In the genomic region with DNA sequence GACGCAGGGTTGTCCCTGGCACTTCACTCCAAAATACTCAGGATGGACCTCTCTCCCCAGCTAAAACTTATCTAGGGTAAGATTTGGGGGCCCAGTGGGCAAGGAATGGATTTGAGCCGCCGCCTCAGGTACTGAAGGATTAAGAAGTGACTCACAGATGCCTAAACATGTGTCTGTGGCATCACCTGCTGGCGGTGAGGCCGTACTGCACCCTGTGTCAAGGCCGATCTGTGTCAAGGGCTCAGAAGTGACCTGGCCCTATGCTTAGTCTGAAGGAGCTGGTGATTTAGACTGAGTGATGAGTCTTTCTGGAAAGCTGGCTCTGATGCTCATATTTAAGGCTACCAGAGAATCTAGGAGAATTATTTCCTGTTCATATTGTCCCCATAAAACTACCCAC, we compare ENCODE assay signal across 10 mouse cellular contexts. TPM values are rescaled to one million over a fixed set of nuclear protein-coding genes. Genes with fewer than 3 reads are reported as not detected.
DNase-seq lines count a peak whose midpoint lies in the region; ATAC-seq and TF ChIP-seq lines count a peak whose summit lies in the region.
"Had no signal": no experiment of that assay in that cellular context is flagged by ENCODE, and none has a peak within 500 bp of the region (broad histone marks: within the 10 kb centered on the region; RNA-seq: fewer than 3 reads in every experiment).

No protein-coding gene starts in this region.

- no peaks in the 10 kb centered on the region for H3K27me3 ChIP-seq in E14TG2a.4 (ENCODE audit: insufficient read depth, low read length)
- H3K27me3 ChIP-seq in cerebellum, adult 2 months (ENCODE audit: control insufficient read depth, insufficient read depth, low read length) = no peaks in the 10 kb centered on the region
- H3K27me3 ChIP-seq in forebrain, postnatal 0 days (ENCODE audit: insufficient read depth, low read length) = no peaks in the 10 kb centered on the region
- no peaks in the 10 kb centered on the region for H3K27me3 ChIP-seq in intestine, embryonic 16.5 days (replicated peaks; ENCODE audit: control insufficient read depth, insufficient read depth, low read length)
- H3K27me3 ChIP-seq in liver, postnatal 0 days (ENCODE audit: insufficient read depth, low read length) = no peaks in the 10 kb centered on the region
- no peaks in the 10 kb centered on the region for H3K27me3 ChIP-seq in neural tube, embryonic 13.5 days

- no peaks in the 10 kb centered on the region for H3K36me3 ChIP-seq in E14TG2a.4 (ENCODE audit: insufficient read depth, low read length)
- no peaks in the 10 kb centered on the region; the same call in 1 of the 2 replicates for H3K36me3 ChIP-seq in forebrain, postnatal 0 days (ENCODE audit: insufficient read depth)
- no peaks in the 10 kb centered on the region for H3K36me3 ChIP-seq in intestine, embryonic 16.5 days (ENCODE audit: control insufficient read depth, insufficient read depth, low read length)
- H3K36me3 ChIP-seq in liver, postnatal 0 days (replicated peaks; ENCODE audit: insufficient read depth, low read length) = no peaks in the 10 kb centered on the region
- H3K36me3 ChIP-seq in neural tube, embryonic 13.5 days = no peaks in the 10 kb centered on the region

- no peak overlapping the region for H3K4me2 ChIP-seq in forebrain, postnatal 0 days (ENCODE audit: low read depth)
- H3K4me2 ChIP-seq in intestine, embryonic 16.5 days (ENCODE audit: low read depth, low read length) = no peak overlapping the region
- peak overlapping the region; percentile 36; the same call in 1 of the 2 replicates for H3K4me2 ChIP-seq in liver, postnatal 0 days (ENCODE audit: low read depth, low read length)
- no peak overlapping the region for H3K4me2 ChIP-seq in neural tube, embryonic 13.5 days

- no peaks in the 10 kb centered on the region for H3K9me3 ChIP-seq in E14TG2a.4 (ENCODE audit: low read length)
- H3K9me3 ChIP-seq in forebrain, postnatal 0 days (ENCODE audit: low read length) = no peaks in the 10 kb centered on the region
- no peaks in the 10 kb centered on the region for H3K9me3 ChIP-seq in intestine, embryonic 16.5 days (ENCODE audit: control insufficient read depth, low read length)
- no peaks in the 10 kb centered on the region for H3K9me3 ChIP-seq in liver, postnatal 0 days (ENCODE audit: low read length)
- H3K9me3 ChIP-seq in neural tube, embryonic 13.5 days = no peaks in the 10 kb centered on the region

- H3K4me3 ChIP-seq in E14TG2a.4 (replicated peaks; ENCODE audit: low read length) = no peak overlapping the region
- no peak overlapping the region for H3K4me3 ChIP-seq in cerebellum, adult 2 months (replicated peaks; ENCODE audit: insufficient read depth, low read depth, low read length)
- no peak overlapping the region for H3K4me3 ChIP-seq in forebrain, postnatal 0 days (ENCODE audit: low read depth, low read length)
- no peak overlapping the region for H3K4me3 ChIP-seq in intestine, embryonic 16.5 days (ENCODE audit: low read length)
- H3K4me3 ChIP-seq in liver, postnatal 0 days (ENCODE audit: low read depth, low read length) = no peak overlapping the region
- H3K4me3 ChIP-seq in neural tube, embryonic 13.5 days = no peak overlapping the region
- H3K4me3 ChIP-seq: erythroblast, embryonic 14.5 days had no signal

- no peak for TF ChIP-seq POLR2A in cerebellum, adult 2 months (IDR thresholded peaks at IDR 0.05; ENCODE audit: borderline replicate concordance, insufficient read depth, low read length)

- ATAC-seq in forebrain, postnatal 0 days = peak; percentile 59; the same call in 1 of the 2 replicates
- peak; percentile 55; the same call in 1 of the 2 replicates for ATAC-seq in intestine, embryonic 16.5 days
- ATAC-seq in liver, postnatal 0 days = peak; percentile 79
- ATAC-seq in neural tube, embryonic 13.5 days (ENCODE audit: low read depth) = peak; percentile 49

- TF ChIP-seq EP300 in liver, postnatal 0 days (IDR thresholded peaks at IDR 0.05; ENCODE audit: low read depth) = no peak

- H3K9ac ChIP-seq in forebrain, postnatal 0 days = no peak overlapping the region
- H3K9ac ChIP-seq in intestine, embryonic 16.5 days (ENCODE audit: low read depth, low read length) = no peak overlapping the region
- H3K9ac ChIP-seq in liver, postnatal 0 days (replicated peaks) = no peak overlapping the region
- no peak overlapping the region for H3K9ac ChIP-seq in neural tube, embryonic 13.5 days

- TF ChIP-seq CTCF in E14TG2a.4 (conservative IDR thresholded peaks at IDR 0.05; ENCODE audit: low read length) = peak; percentile 67
- TF ChIP-seq CTCF in cerebellum, adult 2 months (IDR thresholded peaks at IDR 0.05; ENCODE audit: borderline replicate concordance, insufficient read depth, low read depth, low read length) = peak; percentile 95
- peak; percentile 88 for TF ChIP-seq CTCF in forebrain, postnatal 0 days (IDR thresholded peaks at IDR 0.05; ENCODE audit: low read depth)
- TF ChIP-seq CTCF in liver, postnatal 0 days (IDR thresholded peaks at IDR 0.05; ENCODE audit: low read depth) = peak; percentile 96

- 10% methylated on average over 6 of the region's 6 CpGs for WGBS in cerebellum, adult 2 months
- 16% methylated on average over 6 of the region's 6 CpGs for WGBS in forebrain, postnatal 0 days
- 14% methylated on average over 6 of the region's 6 CpGs for WGBS in intestine, embryonic 16.5 days
- 22% methylated on average over 6 of the region's 6 CpGs for WGBS in liver, postnatal 0 days (ENCODE audit: insufficient replicate concordance)
- 14% methylated on average over 6 of the region's 6 CpGs for WGBS in neural tube, embryonic 13.5 days

- DNase-seq in 3134 (ENCODE audit: extremely low read depth, insufficient read length, low spot score) = peak; percentile 61
- peak; percentile 63 to 75 for DNase-seq in cerebellum, adult 2 months
- peak; percentile 69 for DNase-seq in forebrain, postnatal 0 days
- peak; percentile 77 for DNase-seq in liver, postnatal 0 days
- DNase-seq in ovary, postnatal 10 days (ENCODE audit: low spot score) = no peak

- no peak overlapping the region for H3K27ac ChIP-seq in cerebellum, adult 2 months (ENCODE audit: insufficient read depth, low read length)
- no peak overlapping the region for H3K27ac ChIP-seq in forebrain, postnatal 0 days (ENCODE audit: low read depth, low read length)
- no peak overlapping the region for H3K27ac ChIP-seq in intestine, embryonic 16.5 days (ENCODE audit: low read length)
- 0 out of 2 replicates have a peak overlapping the region, but pooled peaks have one; percentile 18 for H3K27ac ChIP-seq in liver, postnatal 0 days (ENCODE audit: low read depth)
- H3K27ac ChIP-seq in neural tube, embryonic 13.5 days (replicated peaks) = no peak overlapping the region
- H3K27ac ChIP-seq: macrophage had no signal

- peaks cover 11% of the 10 kb centered on the region; the same call in 1 of the 2 replicates for H3K4me1 ChIP-seq in E14TG2a.4 (replicated peaks; ENCODE audit: low read depth, low read length)
- peaks cover 7% of the 10 kb centered on the region for H3K4me1 ChIP-seq in cerebellum, adult 2 months (ENCODE audit: control insufficient read depth, insufficient read depth, low read length)
- H3K4me1 ChIP-seq in forebrain, postnatal 0 days (ENCODE audit: insufficient read depth) = no peaks in the 10 kb centered on the region
- H3K4me1 ChIP-seq in intestine, embryonic 16.5 days (ENCODE audit: control insufficient read depth, insufficient read depth, low read length) = no peaks in the 10 kb centered on the region
- no peaks in the 10 kb centered on the region for H3K4me1 ChIP-seq in liver, postnatal 0 days (ENCODE audit: insufficient read depth)
- peaks cover 10% of the 10 kb centered on the region; the same call in 1 of the 2 replicates for H3K4me1 ChIP-seq in neural tube, embryonic 13.5 days (replicated peaks)

RNA-seq across cellular contexts. Expression of gene Pnck, which starts 5.7 kb away (rescaled TPM):
- polyA plus RNA-seq in cerebellum, adult 2 months (2012; rRNA removed) = 92.0 and 97.8 TPM in 2 replicates
- 104 and 117 TPM in 2 replicates for total RNA-seq in forebrain, postnatal 0 days (2014; rRNA removed)
- 136 and 145 TPM in 2 replicates for polyA plus RNA-seq in forebrain, postnatal 0 days (2015; fragmentation: Nextera tagmentation; extraction: Ambion mirVana)
- 9.8 and 11.4 TPM in 2 replicates for polyA plus RNA-seq in intestine, embryonic 16.5 days (2015; fragmentation: Nextera tagmentation; extraction: Ambion mirVana)
- polyA plus RNA-seq in liver, postnatal 0 days (2015; fragmentation: Nextera tagmentation; extraction: Ambion mirVana) = 0.61 and 0.66 TPM in 2 replicates
- polyA plus RNA-seq in neural tube, embryonic 13.5 days (2015; fragmentation: Nextera tagmentation; extraction: Ambion mirVana) = 86.2 and 94.4 TPM in 2 replicates
- polyA plus RNA-seq: erythroblast, embryonic 14.5 days had no signal

RNA-seq across cellular contexts. Expression of gene Dusp9, which starts 15.0 kb away (rescaled TPM):
- 0.43 and 0.52 TPM in 2 replicates for polyA plus RNA-seq in cerebellum, adult 2 months (2012; rRNA removed)
- 0.19 and 0.92 TPM in 2 replicates for total RNA-seq in forebrain, postnatal 0 days (2014; rRNA removed)
- polyA plus RNA-seq in forebrain, postnatal 0 days (2015; fragmentation: Nextera tagmentation; extraction: Ambion mirVana) = 0.23 and 0.28 TPM in 2 replicates
- 6.7 and 7.3 TPM in 2 replicates for polyA plus RNA-seq in intestine, embryonic 16.5 days (2015; fragmentation: Nextera tagmentation; extraction: Ambion mirVana)
- polyA plus RNA-seq in liver, postnatal 0 days (2015; fragmentation: Nextera tagmentation; extraction: Ambion mirVana) = 3.9 and 4.2 TPM in 2 replicates
- polyA plus RNA-seq in neural tube, embryonic 13.5 days (2015; fragmentation: Nextera tagmentation; extraction: Ambion mirVana) = 1.1 and 1.6 TPM in 2 replicates

RNA-seq across cellular contexts. Expression of gene Slc6a8, which starts 18.8 kb away (rescaled TPM):
- polyA plus RNA-seq in cerebellum, adult 2 months (2012; rRNA removed) = 165 and 166 TPM in 2 replicates
- 39.5 and 45.4 TPM in 2 replicates for total RNA-seq in forebrain, postnatal 0 days (2014; rRNA removed)
- 3.9 and 5.8 TPM in 2 replicates for polyA plus RNA-seq in forebrain, postnatal 0 days (2015; fragmentation: Nextera tagmentation; extraction: Ambion mirVana)
- 7.4 and 9.2 TPM in 2 replicates for polyA plus RNA-seq in intestine, embryonic 16.5 days (2015; fragmentation: Nextera tagmentation; extraction: Ambion mirVana)
- 0.72 and 0.81 TPM in 2 replicates for polyA plus RNA-seq in liver, postnatal 0 days (2015; fragmentation: Nextera tagmentation; extraction: Ambion mirVana)
- 7.7 and 7.8 TPM in 2 replicates for polyA plus RNA-seq in neural tube, embryonic 13.5 days (2015; fragmentation: Nextera tagmentation; extraction: Ambion mirVana)
- polyA plus RNA-seq: erythroblast, embryonic 14.5 days had no signal

Comparison
In these comparisons a context has a peak if more than half of its experiments do, and no peak if none do; other contexts are left out.
1. RNA of gene Slc6a8, which starts 18.8 kb away (polyA plus RNA-seq): 165 to 166 TPM in cerebellum, adult 2 months; 7.7 to 7.8 TPM in neural tube, embryonic 13.5 days, 7.4 to 9.2 TPM in intestine, embryonic 16.5 days, 3.9 to 5.8 TPM in forebrain, postnatal 0 days and 0.72 to 0.81 TPM in liver, postnatal 0 days; every median in the first group is over 10 times any median in the second.
2. Peak in every context shown above with its lines, with median percentiles within 50 percentile points of each other: CTCF ChIP-seq and ATAC-seq.